Mouse (Mus musculus) heart, adult 2 months (tissue): Measurements from ENCODE around the gene 2410015M20Rik. TPM values are rescaled to one million over a fixed set of nuclear protein-coding genes. Genes with fewer than 3 reads are reported as not detected.

Source experiments
- DNase-seq, 2 experiments: peaks; one replicate each; pipeline ENCODE4 v3.0.0; 2021
- H3K27ac ChIP-seq: fragments of 200-600 bp; 2 replicates; pipeline ENCODE4 v1.8.1; 2022
- H3K27me3 ChIP-seq: fragments of 200-500 bp; 2 replicates; pipeline ENCODE4 v1.6.1; 2012; ENCODE audit warnings: mild to moderate bottlenecking, low read length, inconsistent platforms, mixed read lengths; ENCODE audit not compliant: control insufficient read depth, insufficient read depth
- H3K36me3 ChIP-seq: fragments of 200-500 bp; 2 replicates; pipeline ENCODE4 v1.6.1; 2012; ENCODE audit warnings: low read length, inconsistent platforms; ENCODE audit not compliant: control insufficient read depth, insufficient read depth
- H3K4me1 ChIP-seq: fragments of 200-500 bp; 2 replicates; pipeline ENCODE4 v1.6.1; 2011; ENCODE audit warnings: low read length; ENCODE audit not compliant: control insufficient read depth, insufficient read depth
- H3K4me3 ChIP-seq: fragments of 200-600 bp; 2 replicates; pipeline ENCODE4 v1.8.1; 2022
- H3K79me2 ChIP-seq: fragments of 200-500 bp; replicated peaks from 2 replicates; pipeline ENCODE4 v1.6.1; 2012; ENCODE audit warnings: mild to moderate bottlenecking, inconsistent platforms, low read length, moderate library complexity, mixed read lengths; ENCODE audit not compliant: control insufficient read depth, insufficient read depth
- H3K9ac ChIP-seq: fragments of 200-500 bp; 2 replicates; pipeline ENCODE4 v1.6.1; 2012; ENCODE audit warnings: low read depth, mild to moderate bottlenecking, control low read depth, inconsistent platforms, low read length, mixed read lengths
- CTCF ChIP-seq: fragments of 200-600 bp; IDR thresholded peaks from 2 replicates; pipeline ENCODE4 v1.8.1; 2022; ENCODE audit warnings: antibody characterized with exemption, mild to moderate bottlenecking, moderate library complexity
- EP300 ChIP-seq: fragments of 200-500 bp; IDR thresholded peaks from 2 replicates; pipeline ENCODE4 v1.6.1; 2011; ENCODE audit warnings: low read depth, low read length, control low read depth; ENCODE audit not compliant: insufficient read depth
- POLR2A ChIP-seq: fragments of 200-500 bp; IDR thresholded peaks from 2 replicates; pipeline ENCODE4 v1.6.1; 2011; ENCODE audit warnings: mild to moderate bottlenecking, low read depth, low read length, control low read depth; ENCODE audit not compliant: insufficient read depth
- WGBS: fragments of 180-500 bp; shearing (Covaris S2); methylation state at CpG from one replicate; pipeline ENCODE4 v1.1.7; 2018; 5-methylcytosine and 5-hydroxymethylcytosine counted together
- intact Hi-C: fragments of 180-260 bp; cut with DNase I; formaldehyde crosslinking; loops from one replicate; pipeline ENCODE4 v1.15.1; 2025
- polyA plus RNA-seq: library from polyadenylated mRNA; depleted of rRNA; stranded (reverse); fragments of >200 nt; gene quantifications from 2 replicates; pipeline ENCODE4 v1.2.3, GENCODE M21; 2012
- total RNA-seq, 2 experiments: library from RNA; stranded (reverse); gene quantifications; 2 replicates each; pipeline ENCODE4 v1.2.3; 2021

2410015M20Rik gene
- total and polyA plus RNA-seq, 3 experiments, result 291 to 381 (median 329) TPM

GRCm38 (mm10) chr17:56626754-56627470 lies 17.3 kb upstream of the 2410015M20Rik start, which contains the start of gene Lonp1:
Lonp1 (minus strand) TSS chr17:56626887.
- Histone ChIP-seq H3K9ac (peak within 1 kb of the TSS; percentile 82), H3K27me3 (no peaks in the 10 kb centered on the region), H3K4me3 (peak within 1 kb of the TSS; percentile 86), H3K79me2 (no peaks in the 10 kb centered on the region), H3K4me1 (peaks cover 4% of the 10 kb centered on the region), H3K36me3 (no peaks in the 10 kb centered on the region), H3K27ac (peak within 1 kb of the TSS; percentile 77)
- peak; percentile 94 to 95 for DNase-seq
- under 1% methylated on average over 50 of the region's 51 CpGs for WGBS
- intact Hi-C loops, result loop anchor here (2.0 to 5.0 kb wide), 4 partner anchors 45 to 135 kb away; partner anchors contain the start of genes Dus3l, Ndufa11, Ranbp3 and Safb
- TF ChIP-seq POLR2A, result peak; percentile 83
- TF ChIP-seq CTCF, result no peak
- TF ChIP-seq EP300, result peak; percentile 64; the same call in 1 of the 2 replicates

- intact Hi-C loops, result loop anchor here (2.0 to 5.0 kb wide), 4 partner anchors 44 to 136 kb away; partner anchors contain the start of genes Dus3l, Ndufa11, Ranbp3 and Safb
- WGBS, result under 1% methylated on average over 23 of the region's 32 CpGs
These were observed 16.7 kb upstream of the 2410015M20Rik start for GRCm38 (mm10) chr17:56626260-56626659.

GRCm38 (mm10) chr17:56625495-56625894 lies 15.9 kb upstream of the 2410015M20Rik start:
- DNase-seq, result no peak
- H3K4me1 ChIP-seq, result peaks cover 4% of the 10 kb centered on the region
- H3K79me2 ChIP-seq, result no peaks in the 10 kb centered on the region
- H3K27me3 ChIP-seq, result no peaks in the 10 kb centered on the region
- no peaks in the 10 kb centered on the region for H3K36me3 ChIP-seq
- H3K4me3 ChIP-seq, result no peak overlapping the region
- TF ChIP-seq EP300, result no peak
- TF ChIP-seq CTCF, result no peak
- TF ChIP-seq POLR2A, result no peak
- intact Hi-C loops, result loop anchor here (5.0 kb wide), 3 partner anchors 43 to 137 kb away; partner anchors contain the start of genes Dus3l, Ndufa11, Safb and Safb2
- H3K27ac ChIP-seq, result no peak overlapping the region
- no peak overlapping the region for H3K9ac ChIP-seq
- 43% methylated on average over 3 of the region's 3 CpGs for WGBS

More at GRCm38 (mm10) chr17:56626260-56626659, 16.7 kb upstream of the 2410015M20Rik start:
- no peak for DNase-seq
- TF ChIP-seq CTCF (no peak), EP300 (no peak), POLR2A (no peak)
- H3K9ac ChIP-seq, result peak overlapping the region; percentile 82
- no peaks in the 10 kb centered on the region for H3K27me3 ChIP-seq
- H3K27ac ChIP-seq, result peak overlapping the region; percentile 77
- H3K36me3 ChIP-seq, result no peaks in the 10 kb centered on the region
- H3K4me1 ChIP-seq, result peaks cover 4% of the 10 kb centered on the region
- peak overlapping the region; percentile 86 for H3K4me3 ChIP-seq
- H3K79me2 ChIP-seq, result no peaks in the 10 kb centered on the region

- no peaks in the 10 kb centered on the region for H3K36me3 ChIP-seq
- H3K4me3 ChIP-seq, result no peak overlapping the region
- H3K27ac ChIP-seq, result no peak overlapping the region
- H3K4me1 ChIP-seq, result peaks cover 5% of the 10 kb centered on the region
- H3K79me2 ChIP-seq, result no peaks in the 10 kb centered on the region
- no peak overlapping the region for H3K9ac ChIP-seq
- TF ChIP-seq CTCF (no peak), EP300 (no peak), POLR2A (no peak)
- H3K27me3 ChIP-seq, result no peaks in the 10 kb centered on the region
- DNase-seq, result no peak
- intact Hi-C loops, result loop anchor here (10.0 kb wide), 2 partner anchors 387 to 583 kb away; partner anchors contain the start of genes Pspn and Sh3gl1
- 85% methylated on average over 8 of the region's 8 CpGs for WGBS
These were observed 8.1 kb upstream of the 2410015M20Rik start for GRCm38 (mm10) chr17:56617628-56618027.

GRCm38 (mm10) chr17:56616725-56617124 lies 7.2 kb upstream of the 2410015M20Rik start:
- Histone ChIP-seq H3K4me1 (peaks cover 5% of the 10 kb centered on the region), H3K27ac (no peak overlapping the region), H3K36me3 (no peaks in the 10 kb centered on the region), H3K79me2 (no peaks in the 10 kb centered on the region), H3K9ac (no peak overlapping the region), H3K27me3 (no peaks in the 10 kb centered on the region), H3K4me3 (no peak overlapping the region)
- intact Hi-C loops, result loop anchor here (10.0 kb wide), 2 partner anchors 388 to 582 kb away; partner anchors contain the start of genes Pspn and Sh3gl1
- TF ChIP-seq CTCF (no peak), EP300 (no peak), POLR2A (no peak)
- 86% methylated on average over 3 of the region's 3 CpGs for WGBS
- DNase-seq, result no peak
